Mouse (Mus musculus): Measurements from ENCODE around the gene Pbxip1. TPM values are rescaled to one million over a fixed set of nuclear protein-coding genes. Genes with fewer than 3 reads are reported as not detected.
A peak's percentile ranks its signal among the peaks of the same experiment; 100 is the strongest.

Pbxip1 gene
- total RNA-seq (2021): 100 to 1,000 TPM; 179 to 196 TPM
- long read RNA-seq, experiment 1, partial matches to known transcripts: 170 of 172 reads
- long read RNA-seq, experiment 1, other reads (novel, unspliced or antisense): 2 of 172 reads
- long read RNA-seq, experiment 2, partial matches to known transcripts: 187 of 191 reads
- long read RNA-seq, experiment 2, other reads (novel, unspliced or antisense): 4 of 191 reads

DNA sequence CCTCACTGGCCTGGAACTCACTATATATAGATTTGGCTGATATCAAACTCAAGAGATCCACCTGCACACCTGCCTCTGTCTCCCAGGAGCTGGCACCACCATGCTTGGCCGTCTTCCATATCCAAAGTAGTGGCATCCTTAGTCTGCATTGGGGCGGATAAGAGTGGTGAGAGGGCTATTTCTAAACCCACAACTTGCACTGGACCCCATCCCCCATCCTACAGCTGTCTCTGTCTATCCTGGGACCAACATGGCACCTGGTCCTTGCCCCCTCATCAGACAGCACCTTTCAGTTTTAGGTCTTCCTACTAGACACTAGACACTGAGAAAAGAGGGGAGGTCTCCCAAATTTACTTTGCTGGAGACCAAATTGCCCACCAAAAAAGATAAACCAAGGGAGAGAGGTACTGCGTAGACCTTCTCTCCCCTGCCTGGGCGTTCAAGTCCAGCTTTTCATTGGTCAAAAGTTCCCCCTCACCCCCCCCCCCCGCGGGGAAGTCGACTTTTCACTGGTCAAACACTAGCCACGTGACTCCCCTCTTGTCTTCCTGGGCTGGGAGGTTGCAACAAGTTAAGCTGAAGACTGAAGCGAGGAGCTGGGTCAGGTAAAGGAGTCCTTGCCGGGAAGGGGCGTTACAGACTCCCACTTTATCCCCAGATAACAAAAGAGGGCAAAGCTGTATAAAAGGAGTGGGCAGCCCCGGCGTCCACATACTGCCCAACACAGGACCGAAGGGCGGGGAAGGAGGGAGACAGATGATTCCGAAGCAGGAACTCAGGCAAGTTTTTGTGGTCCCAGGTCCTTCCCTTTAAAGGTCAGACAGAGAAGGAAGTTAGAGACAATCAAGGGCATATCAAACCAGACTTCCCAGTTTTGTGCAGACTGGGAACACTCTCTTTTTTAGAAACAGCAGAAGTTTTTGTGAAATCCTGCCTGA lies at the start of gene Pbxip1:
TSS of gene Pbxip1 (plus strand) at position 531 of the 938 bp plus-strand sequence.
- peak; percentile 73 for DNase-seq

DNA sequence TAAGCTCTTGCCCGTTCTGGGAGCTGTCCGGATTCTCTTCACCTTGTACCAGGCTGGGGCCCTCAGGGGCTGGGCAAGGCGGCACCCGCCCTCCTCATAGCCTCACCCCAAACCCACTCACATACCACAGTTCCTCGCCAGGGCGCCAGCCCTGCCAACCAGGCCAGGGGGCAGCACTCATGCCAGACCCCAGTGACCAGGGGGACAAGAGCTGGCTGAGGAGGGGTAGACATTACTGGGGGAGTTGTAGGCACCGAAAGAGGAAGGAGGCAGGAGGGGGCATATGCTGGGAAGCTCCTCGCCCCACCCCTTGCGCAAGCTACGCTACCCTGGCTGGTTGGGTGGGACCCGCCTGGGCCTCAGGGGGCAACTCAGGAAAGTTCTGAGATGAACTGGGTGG lies 48.9 kb upstream of the Pbxip1 start:
- peak; percentile 37 for DNase-seq

- peak; percentile 78 for DNase-seq
Observed at GRCm38 (mm10) chr3:89388134-89388881, 48.2 kb upstream of the Pbxip1 start.

- DNase-seq: no peak
Observed at GRCm38 (mm10) chr3:89388901-89389740, 47.4 kb upstream of the Pbxip1 start.

- DNase-seq: peak; percentile 74
Observed at GRCm38 (mm10) chr3:89390111-89390515, 46.4 kb upstream of the Pbxip1 start.

DNA sequence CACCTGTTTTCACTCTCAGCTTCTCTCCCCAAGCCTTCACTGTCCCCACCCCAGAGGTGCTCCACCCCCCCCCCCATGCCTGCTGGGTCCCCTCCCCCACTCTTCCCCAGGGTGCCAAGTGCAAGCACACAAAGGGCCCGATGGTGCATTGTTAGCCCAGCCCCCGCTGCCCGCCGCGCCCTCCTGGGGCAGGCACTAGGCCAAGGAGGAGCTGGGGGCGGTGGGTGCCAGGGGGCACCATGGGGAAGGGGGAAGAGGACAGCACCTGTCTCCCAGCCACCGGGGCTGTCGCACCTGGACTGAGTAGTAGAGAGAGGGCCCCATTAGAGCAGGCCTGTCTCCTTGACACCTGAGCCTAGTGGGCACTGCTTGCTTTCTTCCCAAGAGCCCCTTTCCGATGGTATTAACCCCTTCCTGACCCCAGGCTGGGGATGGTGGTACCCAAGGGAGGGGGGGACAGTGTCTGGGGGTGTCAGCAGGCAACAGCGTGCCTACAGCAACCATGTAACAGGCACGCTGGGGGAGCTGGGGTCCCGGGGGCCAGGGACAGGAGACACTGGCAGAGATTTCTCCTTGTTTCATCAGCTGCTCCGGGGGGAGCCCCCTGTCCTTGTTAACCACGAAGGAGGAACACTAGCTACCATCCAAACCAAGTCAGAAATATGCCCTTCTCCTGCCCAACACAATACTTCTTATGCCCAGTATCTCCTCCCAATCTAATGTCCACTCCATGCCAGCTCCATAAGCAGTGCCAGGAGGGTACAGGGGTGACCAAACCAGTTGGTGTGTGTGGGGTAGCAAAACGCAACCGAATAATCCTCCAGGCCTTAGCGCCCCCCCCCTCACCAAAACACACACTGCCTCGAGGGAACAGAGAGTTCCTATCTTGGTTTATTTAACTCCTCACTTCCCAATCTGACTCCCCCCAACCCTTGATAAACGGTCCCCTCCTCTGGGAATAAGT lies 45.5 kb upstream of the Pbxip1 start:
- peak; percentile 43 for DNase-seq

GRCm38 (mm10) chr3:89391663-89392511 lies 44.6 kb upstream of the Pbxip1 start:
- DNase-seq: peak; percentile 76

GRCm38 (mm10) chr3:89392871-89393311 lies 43.6 kb upstream of the Pbxip1 start:
- DNase-seq: peak; percentile 51

DNA sequence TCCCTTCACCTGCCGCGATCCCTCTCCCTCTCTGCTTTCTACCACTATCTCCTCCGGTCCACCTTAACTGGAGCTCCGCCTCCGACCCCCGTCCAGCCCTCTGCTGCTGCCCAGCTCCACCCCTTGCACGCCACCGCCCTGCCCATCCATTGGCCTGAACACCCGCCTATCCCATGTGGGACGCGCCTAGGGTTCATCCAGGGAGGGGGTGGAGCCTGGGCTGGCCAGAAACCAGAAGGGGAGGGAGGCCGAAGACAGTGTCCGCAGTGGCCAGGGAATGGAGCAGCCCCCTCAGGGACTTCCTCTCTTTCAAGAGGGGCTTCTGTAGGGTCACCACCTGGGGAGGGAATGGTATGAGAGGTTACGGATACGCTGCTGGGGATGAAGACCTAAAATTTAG lies 42.9 kb upstream of the Pbxip1 start:
- DNase-seq: peak; percentile 99

- peak; percentile 88 for DNase-seq
Observed at GRCm38 (mm10) chr3:89394006-89394893, 42.3 kb upstream of the Pbxip1 start, which contains the start of gene Zbtb7b. TSS of gene Zbtb7b (minus strand) at chr3:89394776.

- peak; percentile 86 for DNase-seq
Observed at GRCm38 (mm10) chr3:89394894-89395256, 41.6 kb upstream of the Pbxip1 start.

DNA sequence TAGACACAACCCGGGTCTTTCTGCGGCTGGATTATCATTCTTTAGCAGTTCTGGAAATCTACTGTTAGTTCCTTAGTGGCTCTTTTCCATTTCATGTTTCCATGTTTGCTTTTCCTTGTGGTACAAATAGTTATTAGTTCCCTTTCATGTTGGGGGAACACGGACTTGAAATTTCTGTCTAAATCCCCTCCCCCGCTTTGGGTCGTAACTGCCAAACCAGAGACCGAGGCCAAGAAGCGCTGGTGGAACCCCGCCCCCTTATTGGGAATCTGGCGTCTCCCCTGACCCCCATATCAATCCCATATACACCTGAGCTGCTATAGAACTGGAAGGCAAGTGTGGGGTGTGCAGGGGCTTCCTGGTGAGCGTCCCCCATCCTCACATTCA lies 41.1 kb upstream of the Pbxip1 start:
- no peak for DNase-seq

DNA sequence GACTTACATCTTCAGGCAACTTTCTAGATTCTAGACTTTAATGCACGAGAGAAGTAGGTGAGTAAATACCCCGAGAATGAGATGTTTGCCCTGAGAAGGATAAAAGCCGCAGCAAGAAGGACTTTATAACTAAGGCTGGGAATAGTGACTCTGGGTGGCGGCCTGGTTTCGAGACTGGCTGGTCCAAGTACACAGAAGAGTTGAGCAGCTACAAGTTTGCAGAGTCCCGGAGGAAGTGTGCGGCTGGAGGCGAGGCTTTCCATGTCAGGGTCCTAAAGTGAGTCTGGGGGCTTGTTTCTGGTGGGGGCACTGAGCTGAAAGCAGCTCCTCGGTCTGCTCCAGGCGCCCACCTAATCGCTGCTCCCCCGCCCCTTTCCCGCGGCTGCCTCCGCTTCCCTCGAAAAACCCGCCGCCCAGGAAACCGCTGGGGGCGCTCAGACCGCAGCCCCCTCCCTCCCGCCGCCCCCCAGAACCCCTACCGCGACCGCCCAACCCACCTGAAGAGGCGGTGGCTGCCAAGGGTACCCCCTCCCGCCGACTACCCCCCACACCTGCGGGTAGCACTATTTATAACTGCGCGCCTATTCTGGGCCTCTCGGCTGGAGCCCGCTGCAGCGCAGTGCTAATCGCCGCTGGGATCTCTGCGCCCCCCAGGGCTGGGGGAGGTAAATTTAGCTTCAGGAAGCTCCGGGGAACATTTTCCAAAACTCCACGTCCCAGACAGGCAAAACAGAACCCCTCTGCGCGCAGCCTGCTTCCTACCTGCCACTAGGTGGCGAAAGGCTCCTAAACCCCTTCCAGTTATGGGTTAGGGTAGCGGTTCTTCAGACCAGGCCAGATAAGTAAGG lies 40.5 kb upstream of the Pbxip1 start:
- peak; percentile 49 for DNase-seq

- no peak for DNase-seq
Observed at GRCm38 (mm10) chr3:89396654-89397005, 39.9 kb upstream of the Pbxip1 start.

- no peak for DNase-seq
Observed at GRCm38 (mm10) chr3:89401329-89401728, 35.2 kb upstream of the Pbxip1 start.

DNA sequence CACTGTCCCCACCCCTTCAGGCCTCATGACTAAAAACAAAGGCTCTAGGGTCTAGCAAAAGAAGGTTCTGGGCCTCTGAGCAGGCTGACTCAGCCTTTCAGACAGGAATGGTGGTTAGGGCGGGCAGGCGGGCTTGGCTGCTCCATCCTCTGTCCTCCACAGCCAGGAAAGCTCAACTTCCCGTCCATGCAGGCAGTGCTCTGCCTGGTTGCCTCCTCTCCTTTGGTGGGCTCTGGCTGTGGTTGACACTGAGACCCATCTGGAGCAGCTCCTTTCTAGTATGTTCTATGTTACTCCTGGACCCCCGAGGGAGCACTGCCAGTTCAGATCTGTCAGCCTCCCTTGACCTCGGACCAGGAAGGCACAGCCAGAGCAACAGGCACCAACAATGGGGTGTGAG lies 33.8 kb upstream of the Pbxip1 start, which contains the start of gene Lenep:
TSS of gene Lenep (minus strand) at position 101 of the 400 bp plus-strand sequence.
- DNase-seq: no peak

DNA sequence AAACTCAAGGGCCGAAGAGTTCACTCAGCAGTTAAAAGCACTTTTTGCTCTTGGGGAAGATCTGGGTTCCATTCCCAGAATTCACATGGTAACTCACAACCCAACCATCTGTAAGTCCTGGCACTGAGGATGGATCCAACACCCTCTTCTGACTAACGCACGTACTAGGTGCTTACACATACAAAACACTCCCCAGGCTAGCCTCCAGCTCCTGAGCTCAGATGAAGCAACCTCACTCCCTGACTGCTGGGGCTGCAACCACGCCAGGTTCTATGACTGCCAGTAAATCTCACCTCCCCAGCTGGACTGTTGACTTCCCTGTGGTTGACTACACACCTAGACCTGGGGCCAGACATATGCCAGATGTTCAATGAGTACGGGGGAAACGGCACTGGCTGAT lies 29.6 kb upstream of the Pbxip1 start:
- DNase-seq: peak; percentile 54
